Mouse (Mus musculus) myocyte (in vitro differentiated cells): ENCODE results near the gene Dvl1. TPM values are rescaled to one million over a fixed set of nuclear protein-coding genes. Genes with fewer than 3 reads are reported as not detected.

Experiments used
- H3K27me3 ChIP-seq: one replicate; pipeline ENCODE4 v1.6.1; 2011; ENCODE audit not compliant: control insufficient read depth, insufficient read depth, insufficient read length
- H3K36me3 ChIP-seq: one replicate; pipeline ENCODE4 v1.6.1; 2011; ENCODE audit not compliant: control insufficient read depth, insufficient read depth
- H3K4me2 ChIP-seq: one replicate; pipeline ENCODE4 v1.6.1; 2011; ENCODE audit warnings: low read depth, control low read depth
- H3K4me3 ChIP-seq: one replicate; pipeline ENCODE4 v1.5.1; 2011; ENCODE audit warnings: mild to moderate bottlenecking, control low read depth, moderate library complexity
- H3K79me2 ChIP-seq: one replicate; pipeline ENCODE4 v1.6.1; 2011; ENCODE audit not compliant: control insufficient read depth, insufficient read depth
- H3ac ChIP-seq: one replicate; pipeline ENCODE4 v1.6.1; 2011; ENCODE audit not compliant: control insufficient read depth, insufficient read length
- CEBPB ChIP-seq: IDR thresholded peaks from 2 replicates; pipeline ENCODE4 v1.6.1; 2011; ENCODE audit warnings: mild to moderate bottlenecking, moderate library complexity; ENCODE audit not compliant: poor library complexity, insufficient read depth, severe bottlenecking
- E2F4 ChIP-seq: IDR thresholded peaks from one replicate; pipeline ENCODE4 v1.6.1; 2011; ENCODE audit warnings: mild to moderate bottlenecking, control low read depth, moderate library complexity; ENCODE audit not compliant: insufficient read depth
- MAX ChIP-seq: IDR thresholded peaks from one replicate; pipeline ENCODE4 v1.6.1; 2011; ENCODE audit warnings: low read depth, mild to moderate bottlenecking, control low read depth
- MYOD1 ChIP-seq, 3 experiments: IDR thresholded peaks; one replicate each; pipeline ENCODE4 v1.6.1; 2011; ENCODE audit warnings: control low read depth in 2 of 3, low read depth in 2 of 3, mild to moderate bottlenecking in 2 of 3, moderate library complexity in 1 of 3; ENCODE audit not compliant: insufficient read length in 2 of 3, control insufficient read depth in 1 of 3
- MYOG ChIP-seq, 3 experiments: IDR thresholded peaks; one replicate each; pipeline ENCODE4 v1.6.1; 2011; ENCODE audit warnings: control low read depth in 2 of 3, low read depth in 2 of 3, mild to moderate bottlenecking in 2 of 3; ENCODE audit not compliant: insufficient read length in 2 of 3, control insufficient read depth in 1 of 3, insufficient read depth in 1 of 3
- POLR2A ChIP-seq: IDR thresholded peaks from one replicate; pipeline ENCODE4 v1.6.1; 2011; ENCODE audit warnings: low read depth, mild to moderate bottlenecking, control low read depth, moderate library complexity; ENCODE audit not compliant: insufficient read length
- POLR2AphosphoS2 ChIP-seq: IDR thresholded peaks from one replicate; pipeline ENCODE4 v1.6.1; 2011; ENCODE audit warnings: low read depth, control low read depth; ENCODE audit not compliant: insufficient read length
- REST ChIP-seq: IDR thresholded peaks from one replicate; pipeline ENCODE4 v1.6.1; 2011; ENCODE audit warnings: mild to moderate bottlenecking, control low read depth, moderate library complexity; ENCODE audit not compliant: insufficient read depth, insufficient read length
- SRF ChIP-seq: IDR thresholded peaks from one replicate; pipeline ENCODE4 v1.6.1; 2011; ENCODE audit warnings: low read depth; ENCODE audit not compliant: control insufficient read depth, insufficient read length
- TCF12 ChIP-seq: IDR thresholded peaks from one replicate; pipeline ENCODE4 v1.6.1; 2011; ENCODE audit warnings: mild to moderate bottlenecking, control low read depth; ENCODE audit not compliant: poor library complexity, insufficient read depth, severe bottlenecking
- TCF3 ChIP-seq: IDR thresholded peaks from one replicate; pipeline ENCODE4 v1.6.1; 2011; ENCODE audit warnings: low read depth, control low read depth; ENCODE audit not compliant: insufficient read length
- USF1 ChIP-seq: IDR thresholded peaks from one replicate; pipeline ENCODE4 v1.6.1; 2011; ENCODE audit warnings: low read depth, mild to moderate bottlenecking, control low read depth, moderate library complexity
- polyA plus RNA-seq: library from polyadenylated mRNA; unstranded; fragments of >200 nt; fragmentation: generic; extraction: Trizol; gene quantifications from one replicate; pipeline ENCODE4 v1.2.1, GENCODE M21; 2012; ENCODE audit warnings: missing spikeins

Gene Dvl1
- polyA plus RNA-seq, 1 experiment, result 98.4 TPM

DNA sequence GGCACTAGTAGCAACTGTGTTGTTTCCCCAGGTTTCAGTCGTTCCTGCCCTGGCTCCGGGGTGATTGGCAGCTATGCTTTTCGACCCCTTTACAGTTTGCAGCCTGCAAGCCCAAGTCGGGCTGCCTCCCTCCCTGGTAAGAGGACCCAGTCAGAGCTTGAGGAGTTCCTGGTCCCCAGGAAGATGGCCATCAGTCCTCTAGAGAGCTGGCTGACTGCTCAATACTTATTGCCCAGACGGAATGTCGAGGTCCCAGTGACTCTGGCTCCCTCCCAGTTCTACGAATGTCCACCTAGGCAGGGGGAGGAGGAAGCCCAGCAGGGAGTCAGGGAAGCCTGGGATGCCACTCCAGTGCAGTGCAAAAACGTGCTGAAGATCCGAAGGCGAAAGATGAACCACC lies 14.9 kb upstream of the Dvl1 start:
- Histone ChIP-seq H3K4me2 (peak overlapping the region; percentile 88), H3K4me3 (peak overlapping the region; percentile 86), H3K36me3 (peaks cover 6% of the 10 kb centered on the region), H3K27me3 (no peaks in the 10 kb centered on the region), H3ac (peak overlapping the region; percentile 29), H3K79me2 (peaks cover 21% of the 10 kb centered on the region)
- TF ChIP-seq TCF12, result no peak
- TF ChIP-seq MYOG (IDR thresholded peaks at IDR 0.05; ENCODE audit: control insufficient read depth in 1 of 3, insufficient read depth in 1 of 3, insufficient read length in 2 of 3, low read depth in 2 of 3), result no peak

DNA sequence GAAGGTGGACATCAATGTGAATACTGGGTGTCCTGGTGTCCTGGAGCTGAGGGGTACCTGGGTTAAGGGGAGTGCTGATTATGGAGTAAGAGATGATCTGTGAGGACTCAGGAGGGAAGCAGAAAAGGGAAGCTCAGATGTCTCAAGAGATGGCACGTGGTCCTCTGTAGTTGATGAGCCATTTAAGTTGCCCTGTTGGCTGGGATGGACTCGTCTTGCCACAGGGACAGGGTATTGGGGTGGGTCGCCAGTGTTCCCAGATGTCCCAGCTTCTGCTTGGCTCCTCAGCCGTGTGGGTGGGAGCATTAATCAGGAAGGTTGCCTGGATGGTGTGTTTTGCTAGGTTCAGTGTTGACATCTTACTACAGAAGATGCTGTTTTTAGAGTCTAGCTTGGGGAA lies 14.0 kb upstream of the Dvl1 start:
- no peaks in the 10 kb centered on the region for H3K36me3 ChIP-seq
- H3K27me3 ChIP-seq, result no peaks in the 10 kb centered on the region
- no peak overlapping the region for H3ac ChIP-seq
- H3K4me2 ChIP-seq, result no peak overlapping the region
- H3K79me2 ChIP-seq, result peaks cover 21% of the 10 kb centered on the region
- H3K4me3 ChIP-seq, result peak overlapping the region; percentile 86
- no peak for TF ChIP-seq POLR2A
- TF ChIP-seq TCF3, result no peak
- TF ChIP-seq REST, result no peak
- TF ChIP-seq USF1, result no peak
- TF ChIP-seq E2F4, result no peak
- TF ChIP-seq CEBPB, result no peak
- no peak for TF ChIP-seq POLR2AphosphoS2

DNA sequence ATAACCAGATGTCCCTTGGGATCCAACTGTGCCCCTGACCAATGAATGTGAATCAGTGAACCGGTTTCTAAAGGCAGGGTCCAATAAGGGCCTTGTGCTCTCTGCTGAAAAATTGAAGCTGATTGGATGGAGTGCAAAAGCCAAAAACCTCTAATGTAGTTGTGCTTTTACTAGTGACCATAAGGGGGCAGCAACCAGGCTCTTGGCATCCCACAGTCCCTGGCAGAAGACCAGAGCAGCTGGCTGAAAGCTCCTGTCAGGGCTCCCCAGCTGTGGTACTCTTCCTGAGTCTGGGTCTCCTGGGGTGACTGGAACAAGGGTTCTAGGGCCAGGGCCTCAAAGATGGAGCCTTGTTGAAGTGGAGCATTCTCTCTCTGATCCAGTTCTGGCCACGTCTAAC lies 13.4 kb upstream of the Dvl1 start:
- H3K79me2 ChIP-seq, result peaks cover 21% of the 10 kb centered on the region
- no peak overlapping the region for H3ac ChIP-seq
- H3K36me3 ChIP-seq, result no peaks in the 10 kb centered on the region
- H3K4me2 ChIP-seq, result peak overlapping the region; percentile 46
- no peaks in the 10 kb centered on the region for H3K27me3 ChIP-seq
- H3K4me3 ChIP-seq, result no peak overlapping the region
- peak in 2 of 3 experiments; percentile 42 to 45 for TF ChIP-seq MYOG (IDR thresholded peaks at IDR 0.05; ENCODE audit: control insufficient read depth in 1 of 3, insufficient read depth in 1 of 3, insufficient read length in 2 of 3, low read depth in 2 of 3)
- TF ChIP-seq SRF, result no peak
- TF ChIP-seq TCF3, result no peak
- TF ChIP-seq USF1, result no peak
- no peak for TF ChIP-seq TCF12
- TF ChIP-seq MYOD1 (IDR thresholded peaks at IDR 0.05; ENCODE audit: control insufficient read depth in 1 of 3, insufficient read length in 2 of 3, low read depth in 2 of 3), result peak in 1 of 3 experiments; percentile 41

DNA sequence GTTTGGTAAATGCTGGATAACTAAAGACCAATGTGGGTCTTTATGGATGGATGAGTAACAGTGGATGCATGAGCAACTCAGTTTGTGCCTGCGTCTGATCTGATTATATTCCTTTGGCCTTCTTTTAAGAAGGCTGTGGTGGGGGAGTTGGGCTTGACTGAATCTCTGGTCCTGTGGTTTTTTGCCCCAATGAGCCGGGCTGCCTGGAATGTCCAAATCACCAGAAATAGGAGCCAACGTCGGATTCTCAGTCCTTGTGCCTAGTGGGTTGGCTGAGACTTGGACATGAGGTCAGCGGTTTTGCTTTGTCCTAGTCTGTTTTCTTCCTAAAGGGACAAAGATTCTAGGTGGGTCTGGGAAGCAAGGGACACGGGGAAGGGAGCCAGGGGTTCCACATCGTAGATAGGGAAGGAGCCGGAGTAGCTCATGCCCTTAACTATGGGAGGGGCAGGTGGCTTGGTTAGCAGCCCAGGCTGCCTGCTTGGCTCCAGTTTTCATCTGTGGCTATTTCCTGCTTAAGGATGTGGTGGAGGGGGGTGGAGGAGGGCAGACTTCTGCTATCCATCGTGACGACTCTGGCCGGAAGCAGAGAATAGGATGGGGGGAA lies 9.7 kb upstream of the Dvl1 start:
- Histone ChIP-seq H3K4me3 (peak overlapping the region; percentile 38), H3K79me2 (peaks cover 17% of the 10 kb centered on the region), H3K27me3 (no peaks in the 10 kb centered on the region), H3ac (no peak overlapping the region), H3K4me2 (peak overlapping the region; percentile 70), H3K36me3 (peaks cover 1% of the 10 kb centered on the region)
- no peak for TF ChIP-seq SRF
- no peak for TF ChIP-seq E2F4
- TF ChIP-seq MYOG (IDR thresholded peaks at IDR 0.05; ENCODE audit: control insufficient read depth in 1 of 3, insufficient read depth in 1 of 3, insufficient read length in 2 of 3, low read depth in 2 of 3), result peak in 1 of 3 experiments; percentile 21
- peak; percentile 42 for TF ChIP-seq POLR2A
- TF ChIP-seq POLR2AphosphoS2, result no peak
- peak in 1 of 3 experiments; percentile 14 for TF ChIP-seq MYOD1 (IDR thresholded peaks at IDR 0.05; ENCODE audit: control insufficient read depth in 1 of 3, insufficient read length in 2 of 3, low read depth in 2 of 3)

DNA sequence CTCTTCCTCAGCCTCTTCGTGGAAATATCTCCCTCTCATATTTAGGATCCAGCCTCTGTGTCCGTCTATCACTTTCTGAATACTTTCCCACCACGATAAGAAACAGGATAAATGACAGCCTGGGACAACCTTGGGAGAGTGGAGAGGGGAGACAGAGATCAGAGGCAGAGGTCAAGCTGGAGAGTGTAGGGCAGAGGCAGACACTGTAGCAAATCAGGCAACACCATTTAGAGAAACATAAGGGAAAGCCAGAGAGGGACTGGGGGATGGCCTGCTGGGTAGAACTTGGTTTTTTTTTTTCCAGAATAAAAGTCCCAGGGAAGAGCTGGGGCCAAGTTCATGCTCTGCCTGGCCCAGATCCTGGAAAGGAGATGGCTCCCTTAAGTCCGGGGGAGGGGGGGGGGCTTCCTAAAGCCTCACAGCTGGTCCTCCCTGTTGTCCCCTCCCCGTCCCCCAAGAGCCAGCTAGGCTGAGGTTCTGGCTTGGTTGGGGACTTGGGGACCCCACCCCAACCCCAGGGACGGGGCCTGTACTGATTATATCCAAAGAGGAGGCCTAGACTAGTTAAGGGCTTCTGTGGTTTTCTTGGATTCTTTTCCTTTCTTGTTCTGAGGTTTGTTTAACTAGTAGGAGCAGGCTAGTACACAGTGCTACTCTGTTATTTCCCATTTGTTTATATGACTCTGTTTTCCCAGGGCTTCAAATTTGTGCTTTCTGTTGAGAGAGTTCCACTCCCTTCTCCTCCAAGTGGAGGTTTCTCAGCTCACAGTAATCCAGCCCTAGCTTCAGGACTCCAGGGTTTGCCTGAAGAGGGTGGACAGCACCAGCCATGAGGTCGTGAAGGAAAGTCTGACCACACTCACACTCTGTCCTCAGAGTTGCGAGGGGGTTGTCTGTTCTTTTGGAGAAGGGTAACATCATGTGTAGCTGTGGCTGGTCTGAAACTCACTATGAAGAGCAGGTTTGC lies 8.7 kb upstream of the Dvl1 start:
- TF ChIP-seq MYOD1 (IDR thresholded peaks at IDR 0.05; ENCODE audit: control insufficient read depth in 1 of 3, insufficient read length in 2 of 3, low read depth in 2 of 3), result no peak
- no peak for TF ChIP-seq REST
- no peak for TF ChIP-seq MAX
- no peak for TF ChIP-seq POLR2AphosphoS2
- no peak for TF ChIP-seq POLR2A
- TF ChIP-seq TCF3, result no peak
- Histone ChIP-seq H3K27me3 (no peaks in the 10 kb centered on the region), H3K4me2 (peak overlapping the region; percentile 70), H3ac (no peak overlapping the region), H3K4me3 (peak overlapping the region; percentile 38), H3K79me2 (peaks cover 7% of the 10 kb centered on the region), H3K36me3 (peaks cover 6% of the 10 kb centered on the region)
